Mouse (Mus musculus): ENCODE measurements around the gene Cnpy1. TPM values are rescaled to one million over a fixed set of nuclear protein-coding genes. Genes with fewer than 3 reads are reported as not detected.

Gene Cnpy1
- polyA plus RNA-seq, 1 experiment: not detected

DNA sequence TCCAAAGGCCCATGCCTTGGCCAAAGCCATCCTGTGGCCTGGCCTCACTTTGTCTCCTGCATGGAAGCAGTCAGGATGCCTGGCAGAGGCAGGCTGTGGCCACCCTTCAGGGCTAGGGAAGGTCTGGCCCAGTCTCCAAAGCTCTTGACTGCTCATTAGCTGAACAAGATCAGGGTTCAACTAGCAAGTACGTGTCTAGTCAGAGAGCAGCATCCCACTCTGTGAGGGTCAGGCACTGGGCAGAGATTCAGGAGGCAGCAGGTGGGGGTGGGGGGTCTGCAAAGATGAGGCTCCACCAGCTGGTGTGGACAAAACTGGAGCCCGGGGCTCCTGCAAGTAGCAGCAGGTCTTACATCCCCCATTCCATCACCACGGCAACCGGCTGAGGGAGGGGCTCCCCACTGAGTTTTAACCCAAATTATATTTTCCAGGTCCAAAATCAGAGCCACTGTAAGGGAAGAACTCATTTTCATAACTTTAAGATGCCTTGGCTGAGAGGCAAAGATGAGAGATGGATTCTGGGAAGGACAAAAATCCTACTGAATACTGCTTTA is 5.7 kb upstream of the Cnpy1 start:
- no peak overlapping the region for H3ac ChIP-seq (ENCODE audit: control insufficient read depth, insufficient read length)
- H3K4me3 ChIP-seq: no peak overlapping the region
- TF ChIP-seq MYOG (IDR thresholded peaks at IDR 0.05; ENCODE audit: control insufficient read depth in 1 of 3, insufficient read depth in 1 of 3, insufficient read length in 2 of 3, low read depth in 2 of 3) (no peak), TCF3 (IDR thresholded peaks at IDR 0.05; ENCODE audit: insufficient read length, low read depth) (no peak), POLR2A (IDR thresholded peaks at IDR 0.05; ENCODE audit: insufficient read length, low read depth) (no peak), USF1 (IDR thresholded peaks at IDR 0.05; ENCODE audit: low read depth) (no peak), TCF12 (IDR thresholded peaks at IDR 0.05; ENCODE audit: insufficient read depth, poor library complexity, severe bottlenecking) (no peak), MYOD1 (IDR thresholded peaks at IDR 0.05; ENCODE audit: control insufficient read depth in 1 of 3, insufficient read length in 2 of 3, low read depth in 2 of 3) (no peak)
- H3K4me2 ChIP-seq (ENCODE audit: low read depth): no peak overlapping the region
- H3K36me3 ChIP-seq (ENCODE audit: control insufficient read depth, insufficient read depth): no peaks in the 10 kb centered on the region
- H3K27me3 ChIP-seq (ENCODE audit: control insufficient read depth, insufficient read depth, insufficient read length): peaks cover 7% of the 10 kb centered on the region
- no peaks in the 10 kb centered on the region for H3K79me2 ChIP-seq (ENCODE audit: control insufficient read depth, insufficient read depth)

DNA sequence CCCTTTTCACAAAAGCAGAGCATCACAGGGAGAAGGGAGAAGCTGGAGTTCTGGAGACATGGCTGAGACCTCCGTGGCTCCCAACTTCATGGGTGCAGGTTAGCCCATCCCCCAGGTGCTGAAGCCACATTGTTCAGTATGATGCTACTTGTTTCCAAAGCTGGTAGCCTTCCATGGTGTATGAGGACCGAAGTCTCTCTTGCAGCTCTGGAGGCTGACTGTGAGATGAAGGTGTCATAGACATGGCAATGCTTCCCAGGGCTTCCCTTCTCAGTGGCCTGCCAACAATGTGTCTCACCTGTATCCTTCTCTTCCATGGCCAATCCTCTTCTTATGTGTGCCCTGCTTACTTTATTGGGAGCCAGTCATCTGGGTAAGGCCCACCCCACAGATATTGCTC is 4.9 kb upstream of the Cnpy1 start:
- no peak for TF ChIP-seq TCF3 (IDR thresholded peaks at IDR 0.05; ENCODE audit: insufficient read length, low read depth)
- Histone ChIP-seq H3ac (ENCODE audit: control insufficient read depth, insufficient read length) (no peak overlapping the region), H3K4me2 (ENCODE audit: low read depth) (no peak overlapping the region), H3K27me3 (ENCODE audit: control insufficient read depth, insufficient read depth, insufficient read length) (peaks cover 7% of the 10 kb centered on the region), H3K4me3 (no peak overlapping the region), H3K36me3 (ENCODE audit: control insufficient read depth, insufficient read depth) (no peaks in the 10 kb centered on the region), H3K79me2 (ENCODE audit: control insufficient read depth, insufficient read depth) (no peaks in the 10 kb centered on the region)

DNA sequence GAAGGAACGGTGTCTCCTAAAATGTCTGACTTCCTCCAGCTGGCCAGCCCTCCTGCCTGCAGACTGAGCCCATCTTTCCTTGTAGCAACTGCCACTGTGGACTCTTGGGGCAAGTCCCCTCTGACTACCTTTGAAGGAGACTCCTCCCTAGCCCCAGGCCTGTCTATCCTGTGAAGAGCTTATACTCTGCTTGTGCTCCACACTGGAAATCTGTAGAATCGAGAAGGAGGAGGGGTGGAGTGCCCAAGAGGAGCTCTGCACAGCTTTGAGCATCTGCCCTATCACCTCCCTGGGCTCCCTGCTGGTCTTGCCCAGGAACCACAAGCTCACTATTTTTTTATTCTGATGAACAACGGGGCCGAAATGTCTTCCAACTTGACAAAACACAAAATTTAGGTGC is 485 bp downstream of the Cnpy1 start:
- no peak overlapping the region for H3K4me2 ChIP-seq (ENCODE audit: low read depth)
- peaks cover 7% of the 10 kb centered on the region for H3K27me3 ChIP-seq (ENCODE audit: control insufficient read depth, insufficient read depth, insufficient read length)
- H3K79me2 ChIP-seq (ENCODE audit: control insufficient read depth, insufficient read depth): no peaks in the 10 kb centered on the region
- no peak overlapping the region for H3K4me3 ChIP-seq
- no peaks in the 10 kb centered on the region for H3K36me3 ChIP-seq (ENCODE audit: control insufficient read depth, insufficient read depth)
- no peak overlapping the region for H3ac ChIP-seq (ENCODE audit: control insufficient read depth, insufficient read length)
- TF ChIP-seq USF1 (IDR thresholded peaks at IDR 0.05; ENCODE audit: low read depth) (no peak), POLR2A (IDR thresholded peaks at IDR 0.05; ENCODE audit: insufficient read length, low read depth) (no peak), POLR2AphosphoS2 (IDR thresholded peaks at IDR 0.05; ENCODE audit: insufficient read length, low read depth) (no peak), TCF12 (IDR thresholded peaks at IDR 0.05; ENCODE audit: insufficient read depth, poor library complexity, severe bottlenecking) (no peak)

DNA sequence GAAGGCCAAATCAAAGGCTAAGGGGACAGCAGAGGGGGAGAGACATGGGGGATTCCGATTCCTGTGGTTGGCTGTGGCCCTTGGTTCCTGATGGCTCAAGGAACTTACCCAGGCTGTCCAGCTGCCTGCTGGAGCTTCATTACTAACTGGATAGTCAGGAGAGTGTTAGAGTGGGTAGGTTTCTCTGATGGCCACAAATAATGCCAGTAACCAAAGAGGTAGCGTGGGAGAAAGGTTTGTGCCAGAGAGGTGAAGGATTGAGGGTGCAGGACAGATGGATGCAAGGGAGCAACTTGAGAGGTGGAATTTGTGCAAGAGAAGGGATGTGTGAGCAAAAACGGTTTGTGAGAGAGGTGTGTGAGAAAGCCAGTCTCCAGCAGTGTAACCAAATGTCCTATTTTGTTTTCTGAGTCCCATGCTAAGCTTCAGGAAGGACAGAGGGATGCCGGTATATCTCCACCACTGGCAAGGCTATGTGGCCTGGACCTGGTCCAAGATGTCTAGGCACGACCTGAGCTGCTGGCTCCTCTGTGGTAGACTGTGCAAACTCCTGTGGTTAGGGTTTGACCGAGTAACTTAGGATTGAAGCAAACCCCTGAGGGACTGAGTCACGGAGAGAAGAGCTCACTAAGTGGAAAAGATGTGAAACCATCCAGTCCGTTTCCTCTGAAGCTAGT is 2.0 kb downstream of the Cnpy1 start:
- Histone ChIP-seq H3K79me2 (ENCODE audit: control insufficient read depth, insufficient read depth) (no peaks in the 10 kb centered on the region), H3ac (ENCODE audit: control insufficient read depth, insufficient read length) (no peak overlapping the region), H3K4me2 (ENCODE audit: low read depth) (peak overlapping the region; percentile 24), H3K4me3 (no peak overlapping the region), H3K36me3 (ENCODE audit: control insufficient read depth, insufficient read depth) (no peaks in the 10 kb centered on the region), H3K27me3 (ENCODE audit: control insufficient read depth, insufficient read depth, insufficient read length) (peaks cover under 1% of the 10 kb centered on the region)
- no peak for TF ChIP-seq USF1 (IDR thresholded peaks at IDR 0.05; ENCODE audit: low read depth)
- no peak for TF ChIP-seq E2F4 (IDR thresholded peaks at IDR 0.05; ENCODE audit: insufficient read depth)
- TF ChIP-seq POLR2A (IDR thresholded peaks at IDR 0.05; ENCODE audit: insufficient read length, low read depth): no peak
- no peak for TF ChIP-seq MAX (IDR thresholded peaks at IDR 0.05; ENCODE audit: low read depth)
- TF ChIP-seq POLR2AphosphoS2 (IDR thresholded peaks at IDR 0.05; ENCODE audit: insufficient read length, low read depth): no peak
- no peak for TF ChIP-seq SRF (IDR thresholded peaks at IDR 0.05; ENCODE audit: control insufficient read depth, insufficient read length, low read depth)
- no peak for TF ChIP-seq CEBPB (IDR thresholded peaks at IDR 0.05; ENCODE audit: insufficient read depth, poor library complexity, severe bottlenecking)
- TF ChIP-seq REST (IDR thresholded peaks at IDR 0.05; ENCODE audit: insufficient read depth, insufficient read length): no peak
- TF ChIP-seq TCF12 (IDR thresholded peaks at IDR 0.05; ENCODE audit: insufficient read depth, poor library complexity, severe bottlenecking): no peak
- no peak for TF ChIP-seq TCF3 (IDR thresholded peaks at IDR 0.05; ENCODE audit: insufficient read length, low read depth)
- TF ChIP-seq MYOG (IDR thresholded peaks at IDR 0.05; ENCODE audit: control insufficient read depth in 1 of 3, insufficient read depth in 1 of 3, insufficient read length in 2 of 3, low read depth in 2 of 3): no peak
- no peak for TF ChIP-seq MYOD1 (IDR thresholded peaks at IDR 0.05; ENCODE audit: control insufficient read depth in 1 of 3, insufficient read length in 2 of 3, low read depth in 2 of 3)

- no peak for TF ChIP-seq MYOD1 (IDR thresholded peaks at IDR 0.05; ENCODE audit: control insufficient read depth in 1 of 3, insufficient read length in 2 of 3, low read depth in 2 of 3)
- no peak for TF ChIP-seq USF1 (IDR thresholded peaks at IDR 0.05; ENCODE audit: low read depth)
- no peak for TF ChIP-seq SRF (IDR thresholded peaks at IDR 0.05; ENCODE audit: control insufficient read depth, insufficient read length, low read depth)
- TF ChIP-seq POLR2AphosphoS2 (IDR thresholded peaks at IDR 0.05; ENCODE audit: insufficient read length, low read depth): no peak
- TF ChIP-seq TCF12 (IDR thresholded peaks at IDR 0.05; ENCODE audit: insufficient read depth, poor library complexity, severe bottlenecking): no peak
- TF ChIP-seq E2F4 (IDR thresholded peaks at IDR 0.05; ENCODE audit: insufficient read depth): no peak
- no peak for TF ChIP-seq MAX (IDR thresholded peaks at IDR 0.05; ENCODE audit: low read depth)
- TF ChIP-seq REST (IDR thresholded peaks at IDR 0.05; ENCODE audit: insufficient read depth, insufficient read length): no peak
- no peak for TF ChIP-seq CEBPB (IDR thresholded peaks at IDR 0.05; ENCODE audit: insufficient read depth, poor library complexity, severe bottlenecking)
- no peak for TF ChIP-seq TCF3 (IDR thresholded peaks at IDR 0.05; ENCODE audit: insufficient read length, low read depth)
- TF ChIP-seq POLR2A (IDR thresholded peaks at IDR 0.05; ENCODE audit: insufficient read length, low read depth): no peak
- TF ChIP-seq MYOG (IDR thresholded peaks at IDR 0.05; ENCODE audit: control insufficient read depth in 1 of 3, insufficient read depth in 1 of 3, insufficient read length in 2 of 3, low read depth in 2 of 3): no peak
- Histone ChIP-seq H3K4me3 (no peak overlapping the region), H3K27me3 (ENCODE audit: control insufficient read depth, insufficient read depth, insufficient read length) (no peaks in the 10 kb centered on the region), H3K36me3 (ENCODE audit: control insufficient read depth, insufficient read depth) (no peaks in the 10 kb centered on the region), H3ac (ENCODE audit: control insufficient read depth, insufficient read length) (no peak overlapping the region), H3K79me2 (ENCODE audit: control insufficient read depth, insufficient read depth) (no peaks in the 10 kb centered on the region), H3K4me2 (ENCODE audit: low read depth) (no peak overlapping the region)
Measured at GRCm38 (mm10) chr5:28241423-28241822, 4.2 kb downstream of the Cnpy1 start.

All from myocyte (in vitro differentiated cells).